Mouse (Mus musculus): ENCODE measurements at regions not wholly inside any gene's neighbourhood (a gene's known extent, or its start where the extent isn't known, plus 50 kb on each side); places are given as distances from the start of the nearest gene placed in this dataset.

DNA sequence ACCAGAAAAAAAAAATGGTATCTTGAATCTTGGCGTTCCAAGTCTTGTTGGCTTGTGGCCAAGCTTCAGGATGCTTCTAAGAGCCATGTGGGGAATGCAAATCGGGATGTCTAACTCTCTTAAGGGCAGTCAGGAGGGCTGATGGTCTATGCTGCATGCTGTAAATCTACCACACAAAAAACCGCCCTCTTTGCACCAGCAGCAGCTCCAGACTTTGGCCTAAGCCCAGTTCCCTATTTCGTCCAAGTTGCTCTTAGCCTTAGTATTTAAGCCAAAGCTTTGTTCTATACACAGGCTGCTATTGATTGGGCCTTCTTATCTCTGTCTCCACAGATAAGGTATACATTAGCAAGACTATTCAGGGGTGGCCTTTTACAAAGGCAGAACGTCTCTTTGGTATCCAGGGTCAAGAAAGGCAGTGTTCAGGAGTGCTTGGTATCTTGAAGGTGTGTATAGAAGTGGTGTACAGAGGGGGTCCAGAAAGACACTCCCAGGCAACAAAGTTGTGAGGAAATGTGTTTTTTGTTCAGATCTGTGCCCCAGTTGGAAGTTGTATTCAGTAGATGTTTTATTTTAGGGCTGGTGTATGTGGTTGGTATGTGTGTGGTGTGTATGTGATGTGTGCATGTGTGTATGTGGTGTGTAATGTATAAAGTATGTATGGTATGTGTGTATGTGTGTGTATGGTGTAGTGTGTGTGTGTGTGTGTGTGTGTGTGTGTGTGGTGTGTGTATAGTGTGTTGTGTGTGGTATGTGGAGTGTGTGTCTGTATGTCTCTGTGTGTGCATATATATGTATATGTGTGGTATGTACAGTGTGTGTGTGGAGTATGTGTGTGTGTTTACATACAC, 146.9 kb upstream of the Pik3r1 start:
- Histone ChIP-seq H3K4me3 (ENCODE audit: low read depth, low read length) (no peak overlapping the region), H3K9me3 (ENCODE audit: control insufficient read depth, low read length) (no peaks in the 10 kb centered on the region), H3K36me3 (ENCODE audit: control insufficient read depth, insufficient read depth, low read length) (no peaks in the 10 kb centered on the region), H3K27ac (ENCODE audit: low read depth, low read length) (no peak overlapping the region), H3K27me3 (ENCODE audit: control insufficient read depth, insufficient read depth, low read length) (no peaks in the 10 kb centered on the region), H3K9ac (ENCODE audit: low read depth, low read length) (no peak overlapping the region), H3K4me1 (replicated peaks; ENCODE audit: control insufficient read depth, insufficient read depth, low read length) (no peaks in the 10 kb centered on the region), H3K4me2 (replicated peaks; ENCODE audit: low read depth, low read length) (no peak overlapping the region)
- DNase-seq (ENCODE audit: low spot score) (no peak), ATAC-seq (ENCODE audit: low FRiP score) (no peak)
- 76% methylated on average over 5 of the region's 5 CpGs for WGBS

DNA sequence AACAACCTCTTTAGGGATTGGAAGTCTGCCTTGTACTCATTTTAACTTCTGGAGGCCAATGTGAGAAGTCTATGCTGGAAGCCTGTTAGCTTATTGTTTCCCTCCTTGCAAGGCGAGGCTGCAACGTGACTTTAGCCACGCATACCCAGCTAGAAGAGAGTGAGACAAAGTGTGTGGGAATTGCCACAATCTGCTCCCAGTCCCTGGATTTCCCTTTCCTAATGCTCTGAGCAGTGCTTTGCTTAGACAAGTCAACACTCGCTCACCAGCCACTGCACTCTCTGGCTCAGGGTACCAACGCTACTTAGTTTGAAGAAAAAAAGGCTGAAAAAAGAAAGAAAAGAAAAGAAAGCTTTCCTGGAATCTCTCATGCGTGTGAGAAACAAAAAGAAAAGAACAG, 147.5 kb upstream of the Pik3r1 start:
- Histone ChIP-seq H3K9ac (ENCODE audit: low read depth, low read length) (no peak overlapping the region), H3K9me3 (ENCODE audit: control insufficient read depth, low read length) (no peaks in the 10 kb centered on the region), H3K4me1 (replicated peaks; ENCODE audit: control insufficient read depth, insufficient read depth, low read length) (no peaks in the 10 kb centered on the region), H3K36me3 (ENCODE audit: control insufficient read depth, insufficient read depth, low read length) (no peaks in the 10 kb centered on the region), H3K4me2 (replicated peaks; ENCODE audit: low read depth, low read length) (no peak overlapping the region), H3K27me3 (ENCODE audit: control insufficient read depth, insufficient read depth, low read length) (no peaks in the 10 kb centered on the region), H3K4me3 (ENCODE audit: low read depth, low read length) (no peak overlapping the region), H3K27ac (ENCODE audit: low read depth, low read length) (no peak overlapping the region)
- WGBS, result 67% methylated on average over 6 of the region's 6 CpGs
- ATAC-seq (ENCODE audit: low FRiP score) (no peak), DNase-seq (ENCODE audit: low spot score) (no peak)

DNA sequence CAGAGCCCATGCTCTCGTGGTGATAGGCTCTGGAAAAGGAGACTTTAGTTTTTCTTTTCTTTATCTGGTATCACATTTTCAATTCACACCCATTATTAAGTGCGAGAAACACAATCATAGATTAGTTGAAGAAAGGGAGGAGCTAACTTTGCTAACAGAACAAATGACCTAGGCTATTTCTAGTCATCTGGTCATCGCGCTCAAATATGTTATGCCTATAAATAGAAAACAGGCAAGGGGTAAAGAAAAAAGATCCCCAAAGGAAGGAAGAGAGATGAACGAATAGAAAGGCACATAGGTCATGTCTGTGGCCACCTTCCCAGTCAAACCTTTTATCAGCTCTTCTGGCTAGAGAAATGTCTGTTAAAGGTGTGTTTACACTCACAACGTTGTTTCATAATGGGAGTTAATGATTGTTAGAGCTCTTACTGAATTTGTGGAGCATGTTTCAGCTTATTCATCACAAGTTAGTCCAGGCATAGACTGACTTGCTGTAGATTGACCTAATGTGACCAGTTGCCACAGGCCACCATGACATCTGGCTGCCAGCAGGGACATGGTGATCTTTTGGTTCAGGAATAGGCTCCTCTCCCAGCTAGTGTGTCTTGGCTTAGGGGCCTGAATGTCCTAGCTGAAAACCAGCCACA, 148.1 kb upstream of the Pik3r1 start:
- no peaks in the 10 kb centered on the region for H3K4me1 ChIP-seq (replicated peaks; ENCODE audit: control insufficient read depth, insufficient read depth, low read length)
- no peak overlapping the region for H3K4me3 ChIP-seq (ENCODE audit: low read depth, low read length)
- ATAC-seq (ENCODE audit: low FRiP score) (no peak), DNase-seq (ENCODE audit: low spot score) (no peak)
- H3K9me3 ChIP-seq (ENCODE audit: control insufficient read depth, low read length), result no peaks in the 10 kb centered on the region
- H3K4me2 ChIP-seq (replicated peaks; ENCODE audit: low read depth, low read length), result no peak overlapping the region
- H3K9ac ChIP-seq (ENCODE audit: low read depth, low read length), result no peak overlapping the region
- H3K27ac ChIP-seq (ENCODE audit: low read depth, low read length), result no peak overlapping the region
- H3K27me3 ChIP-seq (ENCODE audit: control insufficient read depth, insufficient read depth, low read length), result no peaks in the 10 kb centered on the region
- no peaks in the 10 kb centered on the region for H3K36me3 ChIP-seq (ENCODE audit: control insufficient read depth, insufficient read depth, low read length)
- 71% methylated on average over 6 of the region's 6 CpGs for WGBS

DNA sequence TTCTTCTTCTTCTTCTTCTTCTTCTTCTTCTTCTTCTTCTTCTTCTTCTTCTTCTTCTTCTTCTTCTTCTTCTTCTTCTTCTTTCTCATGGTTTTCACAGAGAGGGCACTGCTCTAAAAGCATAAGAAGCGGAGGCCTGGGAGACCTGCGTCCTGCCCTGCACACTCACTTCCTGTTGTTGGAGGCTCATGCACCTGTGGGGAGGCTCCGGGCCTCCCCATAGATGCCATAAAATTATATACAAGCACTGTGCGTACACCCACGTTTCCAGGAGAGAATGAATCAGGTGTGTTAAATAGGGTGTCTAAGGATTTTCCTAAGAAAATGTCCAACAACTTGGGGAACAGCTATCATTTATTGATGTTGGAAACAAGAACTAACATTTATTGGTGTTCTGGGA, 148.9 kb upstream of the Pik3r1 start:
- DNase-seq (ENCODE audit: low spot score) (no peak), ATAC-seq (ENCODE audit: low FRiP score) (no peak)
- WGBS, result 95% methylated on average over 5 of the region's 5 CpGs
- no peaks in the 10 kb centered on the region for H3K4me1 ChIP-seq (replicated peaks; ENCODE audit: control insufficient read depth, insufficient read depth, low read length)
- H3K36me3 ChIP-seq (ENCODE audit: control insufficient read depth, insufficient read depth, low read length), result no peaks in the 10 kb centered on the region
- no peak overlapping the region for H3K4me3 ChIP-seq (ENCODE audit: low read depth, low read length)
- H3K27me3 ChIP-seq (ENCODE audit: control insufficient read depth, insufficient read depth, low read length), result no peaks in the 10 kb centered on the region
- H3K9ac ChIP-seq (ENCODE audit: low read depth, low read length), result no peak overlapping the region
- H3K9me3 ChIP-seq (ENCODE audit: control insufficient read depth, low read length), result no peaks in the 10 kb centered on the region
- no peak overlapping the region for H3K4me2 ChIP-seq (replicated peaks; ENCODE audit: low read depth, low read length)
- no peak overlapping the region for H3K27ac ChIP-seq (ENCODE audit: low read depth, low read length)

DNA sequence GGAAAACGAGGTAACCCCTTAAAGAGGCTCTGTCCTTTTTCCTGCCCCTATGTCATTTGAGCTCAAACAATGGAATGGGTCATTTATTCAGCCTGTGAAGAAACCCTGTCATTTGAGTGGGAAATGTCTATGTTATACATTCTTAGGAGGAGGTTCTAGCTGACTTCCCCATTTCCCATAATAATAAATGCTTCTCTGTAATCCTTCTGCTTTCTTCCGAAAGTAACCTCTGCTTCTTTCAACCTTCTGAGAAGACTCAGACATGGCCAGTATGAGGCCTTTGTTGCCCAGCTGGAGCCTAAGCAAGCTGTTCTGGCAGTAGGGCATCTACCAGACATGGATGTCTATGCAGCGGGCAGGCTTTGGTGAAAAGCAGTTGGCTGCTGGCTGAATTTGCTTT, 150.2 kb upstream of the Pik3r1 start:
- WGBS, result 82% methylated on average over 3 of the region's 3 CpGs
- no peaks in the 10 kb centered on the region for H3K27me3 ChIP-seq (ENCODE audit: control insufficient read depth, insufficient read depth, low read length)
- DNase-seq (ENCODE audit: low spot score) (no peak), ATAC-seq (ENCODE audit: low FRiP score) (no peak)
- H3K4me3 ChIP-seq (ENCODE audit: low read depth, low read length), result no peak overlapping the region
- H3K27ac ChIP-seq (ENCODE audit: low read depth, low read length), result no peak overlapping the region
- no peaks in the 10 kb centered on the region for H3K4me1 ChIP-seq (replicated peaks; ENCODE audit: control insufficient read depth, insufficient read depth, low read length)
- no peak overlapping the region for H3K4me2 ChIP-seq (replicated peaks; ENCODE audit: low read depth, low read length)
- H3K9ac ChIP-seq (ENCODE audit: low read depth, low read length), result no peak overlapping the region
- no peaks in the 10 kb centered on the region for H3K36me3 ChIP-seq (ENCODE audit: control insufficient read depth, insufficient read depth, low read length)
- no peaks in the 10 kb centered on the region for H3K9me3 ChIP-seq (ENCODE audit: control insufficient read depth, low read length)

DNA sequence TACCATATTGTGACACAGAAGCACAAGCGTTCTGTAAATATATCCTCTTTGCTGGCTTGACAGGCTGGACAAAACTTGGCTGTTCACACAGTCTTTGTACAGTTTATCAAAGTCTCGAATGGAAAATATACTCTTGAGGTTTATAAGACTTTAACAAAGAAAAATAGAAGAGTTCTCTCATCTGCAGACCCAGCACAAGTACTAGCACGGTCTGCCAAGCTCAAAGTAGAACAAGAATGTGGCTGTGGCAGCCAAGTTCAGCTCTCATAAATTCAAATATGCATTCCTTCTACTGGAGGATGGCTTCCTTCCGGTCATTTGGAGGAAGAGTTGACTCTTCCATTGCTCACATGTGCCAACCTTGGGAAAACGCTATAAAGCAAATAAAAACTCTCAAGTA, 151.2 kb upstream of the Pik3r1 start:
- no peaks in the 10 kb centered on the region for H3K36me3 ChIP-seq (ENCODE audit: control insufficient read depth, insufficient read depth, low read length)
- no peaks in the 10 kb centered on the region for H3K4me1 ChIP-seq (replicated peaks; ENCODE audit: control insufficient read depth, insufficient read depth, low read length)
- no peaks in the 10 kb centered on the region for H3K27me3 ChIP-seq (ENCODE audit: control insufficient read depth, insufficient read depth, low read length)
- DNase-seq (ENCODE audit: low spot score) (no peak), ATAC-seq (ENCODE audit: low FRiP score) (no peak)
- H3K9me3 ChIP-seq (ENCODE audit: control insufficient read depth, low read length), result no peaks in the 10 kb centered on the region
- no peak overlapping the region for H3K27ac ChIP-seq (ENCODE audit: low read depth, low read length)
- H3K4me3 ChIP-seq (ENCODE audit: low read depth, low read length), result no peak overlapping the region
- WGBS, result 87% methylated on average over 5 of the region's 5 CpGs
- H3K4me2 ChIP-seq (replicated peaks; ENCODE audit: low read depth, low read length), result no peak overlapping the region
- H3K9ac ChIP-seq (ENCODE audit: low read depth, low read length), result no peak overlapping the region

DNA sequence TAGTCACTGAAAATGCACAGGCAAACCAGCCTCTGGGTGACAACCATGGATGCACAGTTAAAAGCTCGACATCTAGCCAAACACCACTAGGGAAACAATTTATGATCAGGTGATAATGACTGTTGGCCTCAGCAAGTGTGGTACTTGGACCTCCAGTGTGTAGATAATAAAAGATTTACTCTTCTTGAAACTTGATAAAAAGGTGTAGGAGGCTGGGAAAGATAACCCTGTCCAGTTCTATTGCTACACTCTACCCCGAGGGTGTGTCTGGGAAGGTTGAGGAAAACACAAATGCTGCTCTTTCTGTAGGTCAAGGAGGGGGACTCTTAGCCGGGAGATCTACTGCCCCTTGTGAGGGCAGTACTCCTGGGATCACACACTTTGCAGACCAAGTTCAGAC, 152.4 kb upstream of the Pik3r1 start:
- no peak overlapping the region for H3K4me2 ChIP-seq (replicated peaks; ENCODE audit: low read depth, low read length)
- no peak for ATAC-seq (ENCODE audit: low FRiP score)
- no peaks in the 10 kb centered on the region for H3K9me3 ChIP-seq (ENCODE audit: control insufficient read depth, low read length)

DNA sequence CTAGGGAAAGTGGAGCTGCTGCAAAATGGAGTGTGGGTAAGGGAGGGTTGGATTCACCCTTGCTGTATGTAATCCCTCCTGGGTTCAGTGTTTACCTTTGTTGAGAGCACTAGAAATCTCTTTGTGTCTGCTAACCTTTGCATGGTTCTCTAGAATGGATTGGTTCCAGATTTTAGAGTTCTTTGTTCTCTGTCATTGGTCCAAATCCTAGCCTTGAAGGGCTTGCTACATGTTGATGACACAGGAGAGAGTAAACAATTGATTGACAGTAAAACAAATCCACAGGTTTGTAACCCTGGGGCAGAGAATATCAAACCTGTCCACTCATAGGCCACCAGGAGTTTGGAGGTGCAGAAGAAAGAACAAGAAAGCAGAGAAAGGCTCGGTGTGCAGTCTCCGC, 156.6 kb upstream of the Pik3r1 start:
- H3K27me3 ChIP-seq (ENCODE audit: control insufficient read depth, insufficient read depth, low read length), result no peaks in the 10 kb centered on the region
- WGBS, result 85% methylated on average over 2 of the region's 2 CpGs
- no peaks in the 10 kb centered on the region for H3K36me3 ChIP-seq (ENCODE audit: control insufficient read depth, insufficient read depth, low read length)
- H3K27ac ChIP-seq (ENCODE audit: low read depth, low read length), result no peak overlapping the region
- H3K9me3 ChIP-seq (ENCODE audit: control insufficient read depth, low read length), result no peaks in the 10 kb centered on the region
- H3K9ac ChIP-seq (ENCODE audit: low read depth, low read length), result no peak overlapping the region
- no peaks in the 10 kb centered on the region for H3K4me1 ChIP-seq (replicated peaks; ENCODE audit: control insufficient read depth, insufficient read depth, low read length)
- no peak overlapping the region for H3K4me2 ChIP-seq (replicated peaks; ENCODE audit: low read depth, low read length)
- ATAC-seq (ENCODE audit: low FRiP score), result no peak
- DNase-seq (ENCODE audit: low spot score), result no peak
- H3K4me3 ChIP-seq (ENCODE audit: low read depth, low read length), result no peak overlapping the region

More for the DNA sequence above, 152.4 kb upstream of the Pik3r1 start:
- no peaks in the 10 kb centered on the region for H3K4me1 ChIP-seq (replicated peaks; ENCODE audit: control insufficient read depth, insufficient read depth, low read length)
- no peak overlapping the region for H3K4me3 ChIP-seq (ENCODE audit: low read depth, low read length)
- DNase-seq (ENCODE audit: low spot score), result no peak
- H3K9ac ChIP-seq (ENCODE audit: low read depth, low read length), result no peak overlapping the region
- WGBS, result 74% methylated on average over 3 of the region's 3 CpGs
- no peaks in the 10 kb centered on the region for H3K36me3 ChIP-seq (ENCODE audit: control insufficient read depth, insufficient read depth, low read length)
- no peaks in the 10 kb centered on the region for H3K27me3 ChIP-seq (ENCODE audit: control insufficient read depth, insufficient read depth, low read length)
- no peak overlapping the region for H3K27ac ChIP-seq (ENCODE audit: low read depth, low read length)

DNA sequence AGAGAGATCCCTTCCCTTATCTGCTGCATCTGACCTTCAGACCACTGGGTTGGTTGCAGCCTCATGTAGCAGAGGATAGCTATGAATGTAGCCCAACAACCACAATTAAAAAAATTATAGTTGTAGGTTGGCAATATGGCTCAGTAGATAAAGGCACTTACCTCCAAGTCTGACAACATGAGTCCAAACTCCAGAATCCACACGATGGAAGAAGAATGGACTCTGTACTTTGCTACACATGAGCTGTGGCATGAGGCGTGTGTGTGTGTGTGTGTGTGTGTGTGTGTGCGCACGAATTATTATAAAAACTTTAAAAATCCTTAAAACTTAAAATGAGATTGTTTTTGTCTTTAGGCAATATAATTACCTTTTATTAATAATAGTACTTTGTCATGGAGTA, 163.2 kb upstream of the Pik3r1 start:
- 93% methylated on average over 4 of the region's 4 CpGs for WGBS
- H3K27me3 ChIP-seq (ENCODE audit: control insufficient read depth, insufficient read depth, low read length), result no peaks in the 10 kb centered on the region
- H3K4me1 ChIP-seq (replicated peaks; ENCODE audit: control insufficient read depth, insufficient read depth, low read length), result no peaks in the 10 kb centered on the region
- H3K36me3 ChIP-seq (ENCODE audit: control insufficient read depth, insufficient read depth, low read length), result no peaks in the 10 kb centered on the region
- H3K4me3 ChIP-seq (ENCODE audit: low read depth, low read length), result no peak overlapping the region
- no peak overlapping the region for H3K9ac ChIP-seq (ENCODE audit: low read depth, low read length)
- H3K9me3 ChIP-seq (ENCODE audit: control insufficient read depth, low read length), result no peaks in the 10 kb centered on the region
- no peak for DNase-seq (ENCODE audit: low spot score)
- no peak for ATAC-seq (ENCODE audit: low FRiP score)
- H3K4me2 ChIP-seq (replicated peaks; ENCODE audit: low read depth, low read length), result no peak overlapping the region
- H3K27ac ChIP-seq (ENCODE audit: low read depth, low read length), result no peak overlapping the region

Measured in hindbrain, embryonic 11.5 days (tissue).